Mouse (Mus musculus): ENCODE measurements around the gene Zswim8. TPM values are rescaled to one million over a fixed set of nuclear protein-coding genes. Genes with fewer than 3 reads are reported as not detected.
A peak's percentile ranks its signal among the peaks of the same experiment; 100 is the strongest.

The Zswim8 gene
- total RNA-seq (2021): 100 to 1,000 TPM; 134 to 138 TPM

- peak; percentile 87 to 93 for DNase-seq (ENCODE audit: extremely low spot score in 1 of 2, low spot score in 2 of 2)
- intact Hi-C loops (cut with DNase I): no loop called here
Observed at GRCm38 (mm10) chr14:20707201-20708190, at the start of gene Zswim8. Gene Zswim8, plus strand, starts transcription at chr14:20707552.

- peak in 1 of 2 experiments; percentile 27 for DNase-seq (ENCODE audit: extremely low spot score in 1 of 2, low spot score in 2 of 2)
- intact Hi-C loops (cut with DNase I): no loop called here
Observed at GRCm38 (mm10) chr14:20658326-20658725, 49.0 kb upstream of the Zswim8 start.

- DNase-seq (ENCODE audit: extremely low spot score in 1 of 2, low spot score in 2 of 2): no peak
- intact Hi-C loops (cut with DNase I): no loop called here
Observed at GRCm38 (mm10) chr14:20658902-20659301, 48.5 kb upstream of the Zswim8 start.

- intact Hi-C loops (cut with DNase I): loop anchor here (10.0 kb wide), 1 partner anchor 265 kb away; the partner anchor contains the start of gene Mrps16
- no peak for DNase-seq (ENCODE audit: extremely low spot score in 1 of 2, low spot score in 2 of 2)
Observed at GRCm38 (mm10) chr14:20659687-20660086, 47.7 kb upstream of the Zswim8 start.

- intact Hi-C loops (cut with DNase I): loop anchor here (1.0 to 10.0 kb wide), 2 partner anchors 85 to 266 kb away; partner anchors contain the start of gene Mrps16
- DNase-seq (ENCODE audit: extremely low spot score in 1 of 2, low spot score in 2 of 2): peak; percentile 95
Observed at GRCm38 (mm10) chr14:20660827-20661660, 46.3 kb upstream of the Zswim8 start.

GRCm38 (mm10) chr14:20661661-20662331 lies 45.6 kb upstream of the Zswim8 start:
- intact Hi-C loops (cut with DNase I): loop anchor here (1.0 to 10.0 kb wide), 2 partner anchors 85 to 267 kb away; partner anchors contain the start of gene Mrps16
- DNase-seq (ENCODE audit: extremely low spot score in 1 of 2, low spot score in 2 of 2): peak in 1 of 2 experiments; percentile 46

- DNase-seq (ENCODE audit: extremely low spot score in 1 of 2, low spot score in 2 of 2): no peak
- intact Hi-C loops (cut with DNase I): loop anchor here (10.0 kb wide), 1 partner anchor 268 kb away; the partner anchor contains the start of gene Mrps16
Observed at GRCm38 (mm10) chr14:20662740-20663139, 44.6 kb upstream of the Zswim8 start.

GRCm38 (mm10) chr14:20663601-20664000 lies 43.8 kb upstream of the Zswim8 start:
- intact Hi-C loops (cut with DNase I): loop anchor here (10.0 kb wide), 1 partner anchor 269 kb away; the partner anchor contains the start of gene Mrps16
- DNase-seq (ENCODE audit: extremely low spot score in 1 of 2, low spot score in 2 of 2): no peak

- intact Hi-C loops (cut with DNase I): loop anchor here (10.0 kb wide), 1 partner anchor 270 kb away; the partner anchor contains the start of gene Mrps16
- DNase-seq (ENCODE audit: extremely low spot score in 1 of 2, low spot score in 2 of 2): no peak
Observed at GRCm38 (mm10) chr14:20664436-20664835, 42.9 kb upstream of the Zswim8 start.

GRCm38 (mm10) chr14:20667469-20667868 lies 39.9 kb upstream of the Zswim8 start:
- intact Hi-C loops (cut with DNase I): loop anchor here (10.0 kb wide), 1 partner anchor 273 kb away; the partner anchor contains the start of gene Mrps16
- DNase-seq (ENCODE audit: extremely low spot score in 1 of 2, low spot score in 2 of 2): no peak

GRCm38 (mm10) chr14:20668154-20668810 lies 39.1 kb upstream of the Zswim8 start, which contains the start of gene Synpo2l:
Gene Synpo2l, minus strand, starts transcription at chr14:20668354.
- DNase-seq (ENCODE audit: extremely low spot score in 1 of 2, low spot score in 2 of 2): no peak
- intact Hi-C loops (cut with DNase I): loop anchor here (10.0 kb wide), 1 partner anchor 273 kb away; the partner anchor contains the start of gene Mrps16

- no peak for DNase-seq (ENCODE audit: extremely low spot score in 1 of 2, low spot score in 2 of 2)
- intact Hi-C loops (cut with DNase I): no loop called here
Observed at GRCm38 (mm10) chr14:20672990-20673389, 34.4 kb upstream of the Zswim8 start.

- peak in 1 of 2 experiments; percentile 44 for DNase-seq (ENCODE audit: extremely low spot score in 1 of 2, low spot score in 2 of 2)
Observed at GRCm38 (mm10) chr14:20673735-20674063, 33.7 kb upstream of the Zswim8 start.

GRCm38 (mm10) chr14:20674064-20674833 lies 33.1 kb upstream of the Zswim8 start, which contains the start of gene Sec24c:
Gene Sec24c, plus strand, starts transcription at chr14:20674308.
- peak; percentile 96 to 99 for DNase-seq (ENCODE audit: extremely low spot score in 1 of 2, low spot score in 2 of 2)
- intact Hi-C loops (cut with DNase I): no loop called here

More at GRCm38 (mm10) chr14:20673735-20674063, 33.7 kb upstream of the Zswim8 start:
- intact Hi-C loops (cut with DNase I): no loop called here

GRCm38 (mm10) chr14:20677906-20678305 lies 29.4 kb upstream of the Zswim8 start:
- intact Hi-C loops (cut with DNase I): no loop called here
- DNase-seq (ENCODE audit: extremely low spot score in 1 of 2, low spot score in 2 of 2): no peak

- no peak for DNase-seq (ENCODE audit: extremely low spot score in 1 of 2, low spot score in 2 of 2)
- intact Hi-C loops (cut with DNase I): no loop called here
Observed at GRCm38 (mm10) chr14:20681742-20682141, 25.6 kb upstream of the Zswim8 start.

- intact Hi-C loops (cut with DNase I): no loop called here
- DNase-seq (ENCODE audit: extremely low spot score in 1 of 2, low spot score in 2 of 2): no peak
Observed at GRCm38 (mm10) chr14:20682498-20682897, 24.9 kb upstream of the Zswim8 start.
